Mouse (Mus musculus): ENCODE data around the gene Samhd1. TPM values are rescaled to one million over a fixed set of nuclear protein-coding genes. Genes with fewer than 3 reads are reported as not detected.

The Samhd1 gene
- polyA plus RNA-seq, 1 experiment from 2014 or later = 29.9 TPM

DNA sequence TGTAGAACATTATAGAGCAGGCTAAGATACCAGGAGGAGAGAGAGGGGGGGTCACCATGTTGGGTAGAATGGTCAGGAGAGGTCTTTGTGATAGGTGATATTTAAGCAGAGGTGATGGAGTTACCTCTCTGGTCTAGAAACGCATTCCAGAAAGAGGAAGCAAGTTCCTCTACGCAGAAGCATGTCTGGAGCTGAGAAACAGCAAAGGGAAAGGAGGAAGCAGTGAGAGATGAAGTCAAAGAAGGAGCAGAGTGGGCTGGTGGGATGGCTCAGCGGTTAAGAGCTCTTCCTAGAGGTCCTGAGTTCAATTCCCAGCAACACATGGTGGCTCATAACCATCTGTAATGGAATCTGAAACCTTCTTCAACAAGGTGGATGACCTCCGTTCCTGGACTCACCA is 6.9 kb upstream of the Samhd1 start:
- H3K36me3 ChIP-seq (ENCODE audit: control insufficient read depth, insufficient read depth, low read length) = no peaks in the 10 kb centered on the region
- ATAC-seq (ENCODE audit: low FRiP score) (no peak), DNase-seq (ENCODE audit: low spot score) (no peak)
- 86% methylated on average over 4 of the region's 4 CpGs for WGBS
- H3K27me3 ChIP-seq (ENCODE audit: control insufficient read depth, insufficient read depth, low read length) = no peaks in the 10 kb centered on the region
- no peak overlapping the region for H3K9ac ChIP-seq (ENCODE audit: low read depth, low read length)
- H3K27ac ChIP-seq (ENCODE audit: low read depth, low read length) = no peak overlapping the region
- H3K4me3 ChIP-seq (ENCODE audit: low read depth, low read length) = no peak overlapping the region
- H3K4me2 ChIP-seq (replicated peaks; ENCODE audit: low read depth, low read length) = no peak overlapping the region
- H3K4me1 ChIP-seq (replicated peaks; ENCODE audit: control insufficient read depth, insufficient read depth, low read length) = no peaks in the 10 kb centered on the region
- H3K9me3 ChIP-seq (ENCODE audit: control insufficient read depth, low read length) = no peaks in the 10 kb centered on the region

DNA sequence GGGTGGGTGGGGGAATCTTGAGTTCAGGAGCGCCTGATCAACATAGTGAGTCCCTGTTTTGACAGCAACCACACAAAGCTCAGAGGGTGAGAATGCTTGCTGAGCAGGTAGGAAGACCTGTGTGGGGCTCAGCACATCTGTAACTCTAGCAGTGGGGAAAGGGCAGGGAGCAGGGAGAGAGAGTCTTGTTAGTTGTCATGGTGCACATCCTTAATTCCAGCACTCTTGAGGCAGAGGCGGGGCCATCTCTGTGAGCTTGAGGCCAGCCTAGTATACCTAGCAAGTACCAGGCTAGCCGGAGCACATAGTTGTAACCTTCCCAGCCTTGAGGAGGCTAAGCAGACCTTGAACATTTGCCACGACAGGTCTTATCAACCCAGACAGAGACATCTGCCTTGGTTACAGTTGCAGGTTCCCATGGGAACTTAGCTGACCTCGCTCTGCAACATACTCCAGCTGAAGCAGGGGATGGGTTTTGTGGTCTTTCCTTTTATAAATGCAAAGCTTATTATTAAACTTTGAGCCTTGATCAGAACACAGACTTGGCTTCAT is 4.3 kb upstream of the Samhd1 start:
- WGBS = 92% methylated on average over 5 of the region's 5 CpGs
- Histone ChIP-seq H3K4me3 (ENCODE audit: low read depth, low read length) (no peak overlapping the region), H3K4me2 (replicated peaks; ENCODE audit: low read depth, low read length) (no peak overlapping the region), H3K36me3 (ENCODE audit: control insufficient read depth, insufficient read depth, low read length) (no peaks in the 10 kb centered on the region), H3K4me1 (replicated peaks; ENCODE audit: control insufficient read depth, insufficient read depth, low read length) (no peaks in the 10 kb centered on the region), H3K9ac (ENCODE audit: low read depth, low read length) (no peak overlapping the region), H3K27ac (ENCODE audit: low read depth, low read length) (no peak overlapping the region), H3K27me3 (ENCODE audit: control insufficient read depth, insufficient read depth, low read length) (no peaks in the 10 kb centered on the region), H3K9me3 (ENCODE audit: control insufficient read depth, low read length) (no peaks in the 10 kb centered on the region)
- ATAC-seq (ENCODE audit: low FRiP score) (no peak), DNase-seq (ENCODE audit: low spot score) (no peak)

DNA sequence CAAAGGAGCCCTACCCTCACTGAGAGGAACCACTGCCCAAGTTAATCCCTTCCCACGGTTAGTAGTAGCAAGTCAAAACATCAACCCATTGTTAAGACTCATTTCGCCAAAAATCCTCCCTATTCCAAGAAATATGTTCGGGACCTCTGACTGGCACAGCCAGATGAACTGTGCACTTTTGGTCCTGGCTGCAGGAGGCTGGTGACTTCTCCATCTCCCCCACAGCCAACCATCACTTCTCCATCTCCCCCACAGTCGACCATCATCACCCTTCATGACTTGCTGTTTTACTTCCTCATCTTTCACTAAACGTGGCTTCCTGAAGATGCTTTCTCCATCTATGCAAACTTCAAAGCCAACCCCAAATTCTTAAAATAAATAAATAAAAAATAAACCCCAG is 3.7 kb upstream of the Samhd1 start:
- Histone ChIP-seq H3K4me2 (replicated peaks; ENCODE audit: low read depth, low read length) (no peak overlapping the region), H3K36me3 (ENCODE audit: control insufficient read depth, insufficient read depth, low read length) (no peaks in the 10 kb centered on the region), H3K9ac (ENCODE audit: low read depth, low read length) (no peak overlapping the region), H3K9me3 (ENCODE audit: control insufficient read depth, low read length) (no peaks in the 10 kb centered on the region), H3K4me1 (replicated peaks; ENCODE audit: control insufficient read depth, insufficient read depth, low read length) (no peaks in the 10 kb centered on the region), H3K4me3 (ENCODE audit: low read depth, low read length) (no peak overlapping the region), H3K27ac (ENCODE audit: low read depth, low read length) (no peak overlapping the region), H3K27me3 (ENCODE audit: control insufficient read depth, insufficient read depth, low read length) (no peaks in the 10 kb centered on the region)
- DNase-seq (ENCODE audit: low spot score) = no peak
- ATAC-seq (ENCODE audit: low FRiP score) = no peak
- 82% methylated on average over 5 of the region's 5 CpGs for WGBS

GRCm38 (mm10) chr2:157137959-157138731 is 3.1 kb upstream of the Samhd1 start:
- Histone ChIP-seq H3K4me1 (replicated peaks; ENCODE audit: control insufficient read depth, insufficient read depth, low read length) (no peaks in the 10 kb centered on the region), H3K9ac (ENCODE audit: low read depth, low read length) (no peak overlapping the region), H3K27me3 (ENCODE audit: control insufficient read depth, insufficient read depth, low read length) (no peaks in the 10 kb centered on the region), H3K27ac (ENCODE audit: low read depth, low read length) (no peak overlapping the region), H3K9me3 (ENCODE audit: control insufficient read depth, low read length) (no peaks in the 10 kb centered on the region), H3K4me2 (replicated peaks; ENCODE audit: low read depth, low read length) (no peak overlapping the region), H3K36me3 (ENCODE audit: control insufficient read depth, insufficient read depth, low read length) (no peaks in the 10 kb centered on the region), H3K4me3 (ENCODE audit: low read depth, low read length) (no peak overlapping the region)
- 91% methylated on average over 9 of the region's 9 CpGs for WGBS
- ATAC-seq (ENCODE audit: low FRiP score) (no peak), DNase-seq (ENCODE audit: low spot score) (no peak)

- Histone ChIP-seq H3K4me2 (replicated peaks; ENCODE audit: low read depth, low read length) (no peak overlapping the region), H3K9me3 (ENCODE audit: control insufficient read depth, low read length) (no peaks in the 10 kb centered on the region), H3K27me3 (ENCODE audit: control insufficient read depth, insufficient read depth, low read length) (no peaks in the 10 kb centered on the region), H3K9ac (ENCODE audit: low read depth, low read length) (no peak overlapping the region), H3K4me1 (replicated peaks; ENCODE audit: control insufficient read depth, insufficient read depth, low read length) (no peaks in the 10 kb centered on the region), H3K4me3 (ENCODE audit: low read depth, low read length) (no peak overlapping the region), H3K36me3 (ENCODE audit: control insufficient read depth, insufficient read depth, low read length) (no peaks in the 10 kb centered on the region), H3K27ac (ENCODE audit: low read depth, low read length) (no peak overlapping the region)
- DNase-seq (ENCODE audit: low spot score) (no peak), ATAC-seq (ENCODE audit: low FRiP score) (no peak)
- WGBS = 94% methylated on average over 2 of the region's 2 CpGs
Measured at GRCm38 (mm10) chr2:157136646-157137045, 1.6 kb upstream of the Samhd1 start.

DNA sequence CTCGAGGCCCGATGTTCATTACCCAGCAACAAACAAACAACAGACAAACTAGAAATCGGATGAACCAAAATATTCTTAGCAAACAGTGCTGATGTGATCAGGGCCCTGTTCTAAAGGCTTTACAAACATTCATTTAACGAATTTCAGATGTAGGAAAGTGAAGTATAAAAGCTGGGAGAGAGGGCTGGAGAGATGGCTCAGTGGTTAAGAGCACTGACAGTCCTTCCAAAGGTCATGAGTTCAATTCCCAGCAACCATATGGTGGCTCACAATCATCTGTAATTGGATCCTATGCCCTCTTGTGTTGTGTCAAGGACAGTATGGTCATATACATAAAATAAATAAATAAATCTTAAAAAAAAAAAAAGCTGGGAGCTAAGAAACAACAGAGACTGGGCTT is 1.1 kb upstream of the Samhd1 start:
- no peak overlapping the region for H3K4me2 ChIP-seq (replicated peaks; ENCODE audit: low read depth, low read length)
- WGBS = 92% methylated on average over 4 of the region's 4 CpGs
- ATAC-seq (ENCODE audit: low FRiP score) (no peak), DNase-seq (ENCODE audit: low spot score) (no peak)
- no peak overlapping the region for H3K27ac ChIP-seq (ENCODE audit: low read depth, low read length)
- no peak overlapping the region for H3K4me3 ChIP-seq (ENCODE audit: low read depth, low read length)
- no peaks in the 10 kb centered on the region for H3K4me1 ChIP-seq (replicated peaks; ENCODE audit: control insufficient read depth, insufficient read depth, low read length)
- no peaks in the 10 kb centered on the region for H3K27me3 ChIP-seq (ENCODE audit: control insufficient read depth, insufficient read depth, low read length)
- no peaks in the 10 kb centered on the region for H3K9me3 ChIP-seq (ENCODE audit: control insufficient read depth, low read length)
- no peak overlapping the region for H3K9ac ChIP-seq (ENCODE audit: low read depth, low read length)
- no peaks in the 10 kb centered on the region for H3K36me3 ChIP-seq (ENCODE audit: control insufficient read depth, insufficient read depth, low read length)

GRCm38 (mm10) chr2:157135529-157136120 is 560 bp upstream of the Samhd1 start:
- H3K36me3 ChIP-seq (ENCODE audit: control insufficient read depth, insufficient read depth, low read length) = no peaks in the 10 kb centered on the region
- 85% methylated on average over 10 of the region's 10 CpGs for WGBS
- no peaks in the 10 kb centered on the region for H3K27me3 ChIP-seq (ENCODE audit: control insufficient read depth, insufficient read depth, low read length)

GRCm38 (mm10) chr2:157134479-157134931 is 560 bp downstream of the Samhd1 start:
- DNase-seq (ENCODE audit: low spot score) (no peak), ATAC-seq (ENCODE audit: low FRiP score) (peak; percentile 80)
- Histone ChIP-seq H3K4me3 (ENCODE audit: low read depth, low read length) (peak overlapping the region; percentile 55), H3K4me1 (replicated peaks; ENCODE audit: control insufficient read depth, insufficient read depth, low read length) (no peaks in the 10 kb centered on the region), H3K27me3 (ENCODE audit: control insufficient read depth, insufficient read depth, low read length) (no peaks in the 10 kb centered on the region), H3K4me2 (replicated peaks; ENCODE audit: low read depth, low read length) (peak overlapping the region; percentile 73), H3K36me3 (ENCODE audit: control insufficient read depth, insufficient read depth, low read length) (no peaks in the 10 kb centered on the region), H3K9me3 (ENCODE audit: control insufficient read depth, low read length) (no peaks in the 10 kb centered on the region), H3K9ac (ENCODE audit: low read depth, low read length) (peak overlapping the region; percentile 59), H3K27ac (ENCODE audit: low read depth, low read length) (no peak overlapping the region)
- under 1% methylated on average over 25 of the region's 25 CpGs for WGBS

More at GRCm38 (mm10) chr2:157135529-157136120, 560 bp upstream of the Samhd1 start:
- peak overlapping the region; percentile 55 for H3K4me3 ChIP-seq (ENCODE audit: low read depth, low read length)
- H3K9me3 ChIP-seq (ENCODE audit: control insufficient read depth, low read length) = no peaks in the 10 kb centered on the region
- H3K4me2 ChIP-seq (replicated peaks; ENCODE audit: low read depth, low read length) = peak overlapping the region; percentile 73
- DNase-seq (ENCODE audit: low spot score) (no peak), ATAC-seq (ENCODE audit: low FRiP score) (no peak)
- H3K9ac ChIP-seq (ENCODE audit: low read depth, low read length) = peak overlapping the region; percentile 59
- no peak overlapping the region for H3K27ac ChIP-seq (ENCODE audit: low read depth, low read length)
- H3K4me1 ChIP-seq (replicated peaks; ENCODE audit: control insufficient read depth, insufficient read depth, low read length) = no peaks in the 10 kb centered on the region

Data from hindbrain, embryonic 11.5 days (tissue).